Mouse (Mus musculus) heart, adult 2 months (tissue): ENCODE results near the gene Dydc1.

ENCODE experiments used
- CTCF ChIP-seq: fragments of 200-600 bp; IDR thresholded peaks from 2 replicates; pipeline ENCODE4 v1.8.1; 2022; ENCODE audit warnings: antibody characterized with exemption, mild to moderate bottlenecking, moderate library complexity
- EP300 ChIP-seq: fragments of 200-500 bp; IDR thresholded peaks from 2 replicates; pipeline ENCODE4 v1.6.1; 2011; ENCODE audit warnings: low read depth, low read length, control low read depth; ENCODE audit not compliant: insufficient read depth
- POLR2A ChIP-seq: fragments of 200-500 bp; IDR thresholded peaks from 2 replicates; pipeline ENCODE4 v1.6.1; 2011; ENCODE audit warnings: mild to moderate bottlenecking, low read depth, low read length, control low read depth; ENCODE audit not compliant: insufficient read depth

DNA sequence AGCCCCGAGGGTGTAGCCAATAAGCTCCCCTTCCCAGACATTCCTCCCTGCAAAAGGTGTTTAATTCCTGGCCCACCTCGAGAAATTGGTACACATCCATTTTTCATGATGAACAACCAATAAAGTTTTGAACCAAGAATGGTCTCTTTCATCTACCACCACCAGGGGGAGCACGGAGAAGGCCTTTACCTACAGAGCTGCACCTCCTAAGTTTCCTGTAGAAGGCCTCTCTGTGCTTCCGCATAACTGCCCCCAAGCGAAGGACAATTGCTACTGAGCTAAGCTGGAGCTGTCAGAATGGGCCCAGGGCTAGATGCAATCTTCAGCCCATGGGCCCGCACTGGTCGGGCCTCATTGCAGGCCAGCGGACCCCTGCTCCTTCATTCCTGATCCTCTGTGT, 18.1 kb downstream of the Dydc1 start:
- TF ChIP-seq POLR2A = no peak
- no peak for TF ChIP-seq EP300
- TF ChIP-seq CTCF = peak; percentile 65
